Mouse (Mus musculus) heart, adult 9 months (tissue): ENCODE measurements around the gene Igf1r.

Experiments used
- DNase-seq, 2 experiments: peaks; one replicate each; pipeline ENCODE4 v3.0.0; 2022; ENCODE audit warnings: low spot score in 2 of 2

Igf1r gene

GRCm38 (mm10) chr7:68075401-68075800 lies 122.8 kb downstream of the Igf1r start:
- no peak for DNase-seq

- no peak for DNase-seq
These were observed 127.7 kb downstream of the Igf1r start for GRCm38 (mm10) chr7:68080122-68080845.

- DNase-seq, result peak; percentile 43 to 67
These were observed 132.7 kb downstream of the Igf1r start for GRCm38 (mm10) chr7:68085338-68085737.

GRCm38 (mm10) chr7:68085870-68086341 lies 133.3 kb downstream of the Igf1r start:
- peak; percentile 25 to 32 for DNase-seq

- DNase-seq, result no peak
These were observed 134.9 kb downstream of the Igf1r start for GRCm38 (mm10) chr7:68087496-68087895.

- DNase-seq, result no peak
These were observed 136.2 kb downstream of the Igf1r start for GRCm38 (mm10) chr7:68088825-68089224.

- no peak for DNase-seq
These were observed 137.1 kb downstream of the Igf1r start for GRCm38 (mm10) chr7:68089725-68090124.

- no peak for DNase-seq
These were observed 137.9 kb downstream of the Igf1r start for GRCm38 (mm10) chr7:68090576-68090975.

GRCm38 (mm10) chr7:68092304-68092978 lies 139.8 kb downstream of the Igf1r start:
- DNase-seq, result no peak

GRCm38 (mm10) chr7:68093817-68094216 lies 141.2 kb downstream of the Igf1r start:
- no peak for DNase-seq

GRCm38 (mm10) chr7:68095574-68095973 lies 142.9 kb downstream of the Igf1r start:
- no peak for DNase-seq

GRCm38 (mm10) chr7:68096411-68096810 lies 143.8 kb downstream of the Igf1r start:
- DNase-seq, result no peak

- no peak for DNase-seq
These were observed 144.6 kb downstream of the Igf1r start for GRCm38 (mm10) chr7:68097081-68097836.

- no peak for DNase-seq
These were observed 145.5 kb downstream of the Igf1r start for GRCm38 (mm10) chr7:68098098-68098497.

GRCm38 (mm10) chr7:68100388-68100787 lies 147.8 kb downstream of the Igf1r start:
- DNase-seq, result no peak

GRCm38 (mm10) chr7:68102456-68103177 lies 150.0 kb downstream of the Igf1r start:
- DNase-seq, result peak; percentile 26 to 28

- DNase-seq, result no peak
These were observed 150.5 kb downstream of the Igf1r start for GRCm38 (mm10) chr7:68103178-68103530.

GRCm38 (mm10) chr7:68111532-68111931 lies 158.9 kb downstream of the Igf1r start:
- DNase-seq, result no peak

- DNase-seq, result no peak
These were observed 160.0 kb downstream of the Igf1r start for GRCm38 (mm10) chr7:68112582-68112981.

- DNase-seq, result no peak
These were observed 161.7 kb downstream of the Igf1r start for GRCm38 (mm10) chr7:68114364-68114763.

GRCm38 (mm10) chr7:68114983-68115715 lies 162.5 kb downstream of the Igf1r start:
- peak; percentile 41 to 47 for DNase-seq
